Mouse (Mus musculus) lung, postnatal 0 days (tissue): Measurements from ENCODE around the gene Ilf2. TPM values are rescaled to one million over a fixed set of nuclear protein-coding genes. Genes with fewer than 3 reads are reported as not detected.

Source experiments
- ATAC-seq: fragments of 200-750 bp; cut with Nextera tagmentation; 2 replicates; pipeline ENCODE4 v1.8.0; 2017; ENCODE audit warnings: moderate library complexity
- DNase-seq: peaks from one replicate; pipeline ENCODE4 v3.0.0-alpha.2; 2016; ENCODE audit warnings: low spot score
- H3K27ac ChIP-seq: fragments of 300-500 bp; sonication (generic); 2 replicates; pipeline ENCODE4 v1.5.1; 2014; ENCODE audit warnings: antibody characterized with exemption, mild to moderate bottlenecking, low read length, mixed read lengths
- H3K27me3 ChIP-seq: fragments of 300-500 bp; sonication (generic); replicated peaks from 2 replicates; pipeline ENCODE4 v1.6.1; 2014; ENCODE audit warnings: low read length, mixed read lengths; ENCODE audit not compliant: insufficient read depth
- H3K36me3 ChIP-seq: fragments of 300-500 bp; sonication (generic); 2 replicates; pipeline ENCODE4 v1.6.1; 2014; ENCODE audit warnings: low read length, mixed read lengths; ENCODE audit not compliant: insufficient read depth
- H3K4me1 ChIP-seq: fragments of 300-500 bp; sonication (generic); 2 replicates; pipeline ENCODE4 v1.6.1; 2014; ENCODE audit warnings: antibody characterized with exemption, low read depth, low read length, mixed read lengths; ENCODE audit not compliant: insufficient read depth
- H3K4me2 ChIP-seq: fragments of 300-500 bp; sonication (generic); replicated peaks from 2 replicates; pipeline ENCODE4 v1.6.1; 2014; ENCODE audit warnings: low read depth, mild to moderate bottlenecking, low read length, moderate library complexity, mixed read lengths
- H3K4me3 ChIP-seq: fragments of 300-500 bp; sonication (generic); 2 replicates; pipeline ENCODE4 v1.5.1; 2014; ENCODE audit warnings: low read depth, low read length
- H3K9ac ChIP-seq: fragments of 300-500 bp; sonication (generic); replicated peaks from 2 replicates; pipeline ENCODE4 v1.6.1; 2014; ENCODE audit warnings: low read depth, mild to moderate bottlenecking
- H3K9me3 ChIP-seq: fragments of 300-500 bp; sonication (generic); 2 replicates; pipeline ENCODE4 v1.6.1; 2016; ENCODE audit warnings: low read length, mixed read lengths
- CTCF ChIP-seq: IDR thresholded peaks from 2 replicates; pipeline ENCODE4 v1.5.1; 2016; ENCODE audit warnings: antibody characterized with exemption, mild to moderate bottlenecking
- EP300 ChIP-seq: IDR thresholded peaks from 2 replicates; pipeline ENCODE4 v1.6.1; 2016; ENCODE audit warnings: antibody characterized with exemption, mild to moderate bottlenecking, control low read depth
- WGBS: fragments of 180-500 bp; shearing (Covaris S2); extraction: QIAGEN DNeasy Blood & Tissue Kit; methylation state at CpG from one replicate; pipeline ENCODE4 v1.1.7; 2014; 5-methylcytosine and 5-hydroxymethylcytosine counted together
- polyA plus RNA-seq: library from polyadenylated mRNA; unstranded; fragments of >200 nt; fragmentation: Nextera tagmentation; extraction: Ambion mirVana; gene quantifications from 2 replicates; pipeline ENCODE4 v1.2.1, GENCODE M21; 2015

Ilf2 gene
- polyA plus RNA-seq, 1 experiment from 2014 or later: 58.4 TPM

GRCm38 (mm10) chr3:90465686-90466310, 10.1 kb upstream of the Ilf2 start, which contains the start of gene Npr1:
Gene Npr1 (minus strand): TSS chr3:90465866.
- Histone ChIP-seq H3K4me3 (peak within 1 kb of the TSS; percentile 71), H3K36me3 (no peaks in the 10 kb centered on the region), H3K9ac (peak within 1 kb of the TSS; percentile 74), H3K4me1 (no peaks in the 10 kb centered on the region; the same call in 1 of the 2 replicates), H3K4me2 (peak within 1 kb of the TSS; percentile 91), H3K27ac (peak within 1 kb of the TSS; percentile 89), H3K9me3 (no peaks in the 10 kb centered on the region), H3K27me3 (no peaks in the 10 kb centered on the region)
- TF ChIP-seq CTCF: no peak
- TF ChIP-seq EP300: no peak
- peak; percentile 82 for DNase-seq
- WGBS: 1% methylated on average over 11 of the region's 49 CpGs
- peak; percentile 69 for ATAC-seq

GRCm38 (mm10) chr3:90466311-90466766, 9.6 kb upstream of the Ilf2 start:
- Histone ChIP-seq H3K27me3 (no peaks in the 10 kb centered on the region), H3K27ac (peak overlapping the region; percentile 81), H3K9me3 (no peaks in the 10 kb centered on the region), H3K9ac (0 out of 2 replicates have a peak overlapping the region, but pooled peaks have one; percentile 32), H3K4me2 (peak overlapping the region; percentile 91), H3K36me3 (no peaks in the 10 kb centered on the region), H3K4me3 (peak overlapping the region; percentile 71), H3K4me1 (no peaks in the 10 kb centered on the region; the same call in 1 of the 2 replicates)
- TF ChIP-seq EP300 (peak; percentile 59), CTCF (peak; percentile 90)
- under 1% methylated on average over 15 of the region's 15 CpGs for WGBS
- peak; percentile 64 for ATAC-seq
- peak; percentile 95 for DNase-seq

- no peaks in the 10 kb centered on the region; the same call in 1 of the 2 replicates for H3K4me1 ChIP-seq
- TF ChIP-seq CTCF: no peak
- no peak for TF ChIP-seq EP300
- no peak overlapping the region for H3K9ac ChIP-seq
- H3K27ac ChIP-seq: no peak overlapping the region
- DNase-seq: no peak
- WGBS: 85% methylated on average over 10 of the region's 10 CpGs
- no peak overlapping the region for H3K4me2 ChIP-seq
- no peak overlapping the region for H3K4me3 ChIP-seq
- no peak for ATAC-seq
- H3K27me3 ChIP-seq: no peaks in the 10 kb centered on the region
- no peaks in the 10 kb centered on the region for H3K9me3 ChIP-seq
- H3K36me3 ChIP-seq: no peaks in the 10 kb centered on the region
Observed at GRCm38 (mm10) chr3:90467618-90468300, 8.2 kb upstream of the Ilf2 start.

- TF ChIP-seq EP300 (no peak), CTCF (peak; percentile 74)
- no peak overlapping the region for H3K4me3 ChIP-seq
- no peaks in the 10 kb centered on the region for H3K9me3 ChIP-seq
- peak; percentile 64 for DNase-seq
- ATAC-seq: no peak
- H3K36me3 ChIP-seq: no peaks in the 10 kb centered on the region
- no peaks in the 10 kb centered on the region for H3K27me3 ChIP-seq
- H3K4me1 ChIP-seq: no peaks in the 10 kb centered on the region; the same call in 1 of the 2 replicates
- H3K4me2 ChIP-seq: no peak overlapping the region
- WGBS: 24% methylated on average over 3 of the region's 3 CpGs
- H3K9ac ChIP-seq: no peak overlapping the region
- no peak overlapping the region for H3K27ac ChIP-seq
Observed at GRCm38 (mm10) chr3:90472213-90472612, 3.7 kb upstream of the Ilf2 start.

DNA sequence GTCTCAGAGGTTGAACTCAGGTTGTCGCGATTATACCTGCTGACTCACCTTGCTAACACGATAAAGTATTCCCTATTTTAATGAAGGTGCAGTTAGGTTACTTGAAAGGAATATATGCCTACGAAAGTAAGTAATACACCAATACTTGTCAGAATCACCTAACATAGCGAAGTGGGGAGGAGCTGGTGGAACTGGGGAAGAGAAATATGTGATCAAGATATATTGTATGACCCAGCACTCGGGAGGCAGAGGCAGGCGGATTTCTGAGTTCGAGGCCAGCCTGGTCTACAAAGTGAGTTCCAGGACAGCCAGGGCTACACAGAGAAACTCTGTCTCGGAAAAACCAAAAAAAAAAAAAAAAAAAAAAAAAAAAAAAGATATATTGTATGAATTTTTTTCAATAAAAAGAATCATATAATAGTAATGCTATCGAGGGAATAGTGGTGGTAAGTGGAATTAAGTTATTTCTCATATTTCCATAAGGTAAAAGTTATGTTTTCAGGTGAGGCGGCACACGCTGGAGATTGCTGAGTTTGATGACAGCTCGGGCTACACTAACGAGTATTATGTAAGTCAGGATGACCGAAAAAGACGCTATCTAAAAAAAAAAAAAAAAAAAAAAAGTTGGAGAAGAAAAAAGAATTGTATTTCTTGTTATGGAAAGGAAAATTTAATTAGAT, 635 bp upstream of the Ilf2 start:
- Histone ChIP-seq H3K36me3 (no peaks in the 10 kb centered on the region), H3K9ac (no peak overlapping the region), H3K9me3 (no peaks in the 10 kb centered on the region), H3K27ac (no peak overlapping the region), H3K4me1 (no peaks in the 10 kb centered on the region; the same call in 1 of the 2 replicates), H3K4me3 (no peak overlapping the region), H3K4me2 (peak overlapping the region; percentile 35; the same call in 1 of the 2 replicates), H3K27me3 (no peaks in the 10 kb centered on the region)
- no peak for DNase-seq
- ATAC-seq: no peak
- TF ChIP-seq CTCF (no peak), EP300 (no peak)
- WGBS: 38% methylated on average over 15 of the region's 16 CpGs

GRCm38 (mm10) chr3:90486998-90487397, 11.1 kb downstream of the Ilf2 start:
- Histone ChIP-seq H3K4me3 (no peak overlapping the region), H3K27ac (0 out of 2 replicates have a peak overlapping the region, but pooled peaks have one; percentile 14)
- peak; percentile 55 for DNase-seq

More at GRCm38 (mm10) chr3:90486998-90487397, 11.1 kb downstream of the Ilf2 start:
- H3K9me3 ChIP-seq: no peaks in the 10 kb centered on the region
- 53% methylated on average over 5 of the region's 5 CpGs for WGBS
- 0 out of 2 replicates have a peak, but pooled peaks cover 4% of the 10 kb centered on the region for H3K4me1 ChIP-seq
- TF ChIP-seq EP300 (no peak), CTCF (no peak)
- H3K27me3 ChIP-seq: no peaks in the 10 kb centered on the region
- no peak overlapping the region for H3K9ac ChIP-seq
- no peak overlapping the region for H3K4me2 ChIP-seq
- ATAC-seq: no peak
- peaks cover 11% of the 10 kb centered on the region; the same call in 1 of the 2 replicates for H3K36me3 ChIP-seq
